Mouse (Mus musculus): ENCODE measurements around the gene Fam162b. TPM values are rescaled to one million over a fixed set of nuclear protein-coding genes. Genes with fewer than 3 reads are reported as not detected.

Gene Fam162b
- polyA plus RNA-seq, 1 experiment from 2014 or later, result 4.6 TPM

- no peak overlapping the region for H3K27ac ChIP-seq (ENCODE audit: low read depth, low read length)
- no peaks in the 10 kb centered on the region for H3K9me3 ChIP-seq (ENCODE audit: control insufficient read depth, low read length)
- no peaks in the 10 kb centered on the region for H3K4me1 ChIP-seq (ENCODE audit: control insufficient read depth, insufficient read depth, low read length)
- H3K36me3 ChIP-seq (ENCODE audit: control insufficient read depth, insufficient read depth, low read length), result no peaks in the 10 kb centered on the region
- ATAC-seq (ENCODE audit: low FRiP score, low TSS enrichment), result no peak
- H3K4me2 ChIP-seq (replicated peaks; ENCODE audit: low read depth, low read length), result no peak overlapping the region
- WGBS, result 68% methylated on average over 4 of the region's 4 CpGs
- H3K9ac ChIP-seq (ENCODE audit: low read depth, low read length), result no peak overlapping the region
- H3K4me3 ChIP-seq (ENCODE audit: low read length), result no peak overlapping the region
- no peaks in the 10 kb centered on the region for H3K27me3 ChIP-seq (ENCODE audit: control insufficient read depth, insufficient read depth, low read length)
Observed at GRCm38 (mm10) chr10:51609741-51610425, 19.6 kb upstream of the Fam162b start.

GRCm38 (mm10) chr10:51596928-51597635 is 6.8 kb upstream of the Fam162b start:
- Histone ChIP-seq H3K4me3 (ENCODE audit: low read length) (no peak overlapping the region), H3K27ac (ENCODE audit: low read depth, low read length) (no peak overlapping the region), H3K9me3 (ENCODE audit: control insufficient read depth, low read length) (no peaks in the 10 kb centered on the region), H3K4me1 (ENCODE audit: control insufficient read depth, insufficient read depth, low read length) (no peaks in the 10 kb centered on the region), H3K27me3 (ENCODE audit: control insufficient read depth, insufficient read depth, low read length) (no peaks in the 10 kb centered on the region), H3K36me3 (ENCODE audit: control insufficient read depth, insufficient read depth, low read length) (no peaks in the 10 kb centered on the region), H3K4me2 (replicated peaks; ENCODE audit: low read depth, low read length) (no peak overlapping the region), H3K9ac (ENCODE audit: low read depth, low read length) (no peak overlapping the region)
- ATAC-seq (ENCODE audit: low FRiP score, low TSS enrichment), result no peak
- WGBS, result 85% methylated on average over 9 of the region's 9 CpGs

GRCm38 (mm10) chr10:51595001-51595931 is 4.9 kb upstream of the Fam162b start:
- Histone ChIP-seq H3K36me3 (ENCODE audit: control insufficient read depth, insufficient read depth, low read length) (no peaks in the 10 kb centered on the region), H3K27me3 (ENCODE audit: control insufficient read depth, insufficient read depth, low read length) (no peaks in the 10 kb centered on the region), H3K9ac (ENCODE audit: low read depth, low read length) (no peak overlapping the region), H3K4me3 (ENCODE audit: low read length) (no peak overlapping the region), H3K4me2 (replicated peaks; ENCODE audit: low read depth, low read length) (no peak overlapping the region; the same call in 1 of the 2 replicates), H3K4me1 (ENCODE audit: control insufficient read depth, insufficient read depth, low read length) (no peaks in the 10 kb centered on the region), H3K27ac (ENCODE audit: low read depth, low read length) (no peak overlapping the region), H3K9me3 (ENCODE audit: control insufficient read depth, low read length) (no peaks in the 10 kb centered on the region)
- WGBS, result 45% methylated on average over 10 of the region's 10 CpGs
- 0 out of 2 replicates have a peak, but pooled peaks have one; percentile 60 for ATAC-seq (ENCODE audit: low FRiP score, low TSS enrichment)

- no peaks in the 10 kb centered on the region for H3K4me1 ChIP-seq (ENCODE audit: control insufficient read depth, insufficient read depth, low read length)
- no peak overlapping the region for H3K27ac ChIP-seq (ENCODE audit: low read depth, low read length)
- no peaks in the 10 kb centered on the region for H3K36me3 ChIP-seq (ENCODE audit: control insufficient read depth, insufficient read depth, low read length)
- H3K27me3 ChIP-seq (ENCODE audit: control insufficient read depth, insufficient read depth, low read length), result no peaks in the 10 kb centered on the region
- H3K4me3 ChIP-seq (ENCODE audit: low read length), result no peak overlapping the region
- 90% methylated on average over 2 of the region's 2 CpGs for WGBS
- H3K4me2 ChIP-seq (replicated peaks; ENCODE audit: low read depth, low read length), result no peak overlapping the region
- no peak for ATAC-seq (ENCODE audit: low FRiP score, low TSS enrichment)
- no peak overlapping the region for H3K9ac ChIP-seq (ENCODE audit: low read depth, low read length)
- H3K9me3 ChIP-seq (ENCODE audit: control insufficient read depth, low read length), result no peaks in the 10 kb centered on the region
Observed at GRCm38 (mm10) chr10:51591574-51591973, 1.3 kb upstream of the Fam162b start.

GRCm38 (mm10) chr10:51584919-51585318 is 5.4 kb downstream of the Fam162b start:
- H3K4me1 ChIP-seq (ENCODE audit: control insufficient read depth, insufficient read depth, low read length), result no peaks in the 10 kb centered on the region
- no peaks in the 10 kb centered on the region for H3K36me3 ChIP-seq (ENCODE audit: control insufficient read depth, insufficient read depth, low read length)

GRCm38 (mm10) chr10:51584378-51584777 is 5.9 kb downstream of the Fam162b start:
- 71% methylated on average over 1 of the region's 1 CpGs for WGBS
- no peaks in the 10 kb centered on the region for H3K9me3 ChIP-seq (ENCODE audit: control insufficient read depth, low read length)
- H3K27me3 ChIP-seq (ENCODE audit: control insufficient read depth, insufficient read depth, low read length), result no peaks in the 10 kb centered on the region
- no peak overlapping the region for H3K9ac ChIP-seq (ENCODE audit: low read depth, low read length)
- no peaks in the 10 kb centered on the region for H3K36me3 ChIP-seq (ENCODE audit: control insufficient read depth, insufficient read depth, low read length)
- H3K4me3 ChIP-seq (ENCODE audit: low read length), result no peak overlapping the region
- H3K4me1 ChIP-seq (ENCODE audit: control insufficient read depth, insufficient read depth, low read length), result no peaks in the 10 kb centered on the region
- no peak for ATAC-seq (ENCODE audit: low FRiP score, low TSS enrichment)
- no peak overlapping the region for H3K27ac ChIP-seq (ENCODE audit: low read depth, low read length)
- no peak overlapping the region for H3K4me2 ChIP-seq (replicated peaks; ENCODE audit: low read depth, low read length)

More at GRCm38 (mm10) chr10:51584919-51585318, 5.4 kb downstream of the Fam162b start:
- Histone ChIP-seq H3K4me2 (replicated peaks; ENCODE audit: low read depth, low read length) (no peak overlapping the region), H3K9me3 (ENCODE audit: control insufficient read depth, low read length) (no peaks in the 10 kb centered on the region), H3K9ac (ENCODE audit: low read depth, low read length) (no peak overlapping the region), H3K27ac (ENCODE audit: low read depth, low read length) (no peak overlapping the region), H3K27me3 (ENCODE audit: control insufficient read depth, insufficient read depth, low read length) (no peaks in the 10 kb centered on the region), H3K4me3 (ENCODE audit: low read length) (no peak overlapping the region)
- ATAC-seq (ENCODE audit: low FRiP score, low TSS enrichment), result no peak

- H3K4me2 ChIP-seq (replicated peaks; ENCODE audit: low read depth, low read length), result no peak overlapping the region
- WGBS, result 71% methylated on average over 9 of the region's 9 CpGs
- no peaks in the 10 kb centered on the region for H3K27me3 ChIP-seq (ENCODE audit: control insufficient read depth, insufficient read depth, low read length)
- H3K9me3 ChIP-seq (ENCODE audit: control insufficient read depth, low read length), result no peaks in the 10 kb centered on the region
- H3K27ac ChIP-seq (ENCODE audit: low read depth, low read length), result no peak overlapping the region
- H3K36me3 ChIP-seq (ENCODE audit: control insufficient read depth, insufficient read depth, low read length), result no peaks in the 10 kb centered on the region
- H3K9ac ChIP-seq (ENCODE audit: low read depth, low read length), result no peak overlapping the region
- no peak overlapping the region for H3K4me3 ChIP-seq (ENCODE audit: low read length)
- no peak for ATAC-seq (ENCODE audit: low FRiP score, low TSS enrichment)
- H3K4me1 ChIP-seq (ENCODE audit: control insufficient read depth, insufficient read depth, low read length), result no peaks in the 10 kb centered on the region
Observed at GRCm38 (mm10) chr10:51571225-51571996, 18.9 kb downstream of the Fam162b start.

GRCm38 (mm10) chr10:51556005-51556404 is 34.3 kb downstream of the Fam162b start:
- no peak for ATAC-seq (ENCODE audit: low FRiP score, low TSS enrichment)
- Histone ChIP-seq H3K9me3 (ENCODE audit: control insufficient read depth, low read length) (no peaks in the 10 kb centered on the region), H3K4me2 (replicated peaks; ENCODE audit: low read depth, low read length) (no peak overlapping the region), H3K4me3 (ENCODE audit: low read length) (no peak overlapping the region), H3K36me3 (ENCODE audit: control insufficient read depth, insufficient read depth, low read length) (no peaks in the 10 kb centered on the region), H3K4me1 (ENCODE audit: control insufficient read depth, insufficient read depth, low read length) (no peaks in the 10 kb centered on the region), H3K27me3 (ENCODE audit: control insufficient read depth, insufficient read depth, low read length) (no peaks in the 10 kb centered on the region), H3K27ac (ENCODE audit: low read depth, low read length) (no peak overlapping the region), H3K9ac (ENCODE audit: low read depth, low read length) (no peak overlapping the region)
- WGBS, result 81% methylated on average over 1 of the region's 1 CpGs

Measured in kidney, embryonic 14.5 days (tissue).